Mouse (Mus musculus): ENCODE results near the gene Ptpdc1. TPM values are rescaled to one million over a fixed set of nuclear protein-coding genes. Genes with fewer than 3 reads are reported as not detected.

Ptpdc1 gene
- polyA plus RNA-seq, 1 experiment from 2014 or later = 17.2 TPM

DNA sequence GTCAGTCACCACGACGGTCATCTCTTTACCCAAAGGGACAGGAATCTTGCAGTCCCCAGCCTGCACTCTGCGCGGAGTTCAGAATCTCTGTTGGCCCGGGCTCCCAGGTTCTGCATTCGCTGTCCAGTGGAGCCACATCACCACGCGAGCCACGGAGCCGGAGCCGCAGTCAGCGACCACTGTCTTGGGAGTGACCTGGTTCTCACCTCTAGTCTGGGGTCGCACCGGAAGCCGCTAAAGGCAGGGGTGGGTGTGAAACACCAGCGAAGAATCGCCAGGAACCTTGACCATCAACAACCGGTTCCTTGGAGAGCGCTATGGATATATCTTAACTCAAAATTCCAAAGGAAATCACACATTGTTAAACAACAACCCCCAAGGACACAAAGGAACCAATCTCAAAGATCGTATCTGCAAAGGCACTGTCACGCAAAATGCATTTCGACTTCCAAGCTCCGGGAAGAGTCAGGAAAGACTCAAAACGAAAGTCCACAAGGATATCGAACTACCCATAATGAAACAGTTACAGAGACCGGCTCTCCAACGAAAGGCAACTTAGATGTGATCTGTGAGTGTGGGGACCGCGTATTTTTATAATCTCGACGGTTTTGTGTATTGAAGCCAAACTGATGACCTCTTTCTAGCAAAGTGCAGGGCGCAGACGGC lies 33.3 kb upstream of the Ptpdc1 start:
- no peak overlapping the region for H3K4me2 ChIP-seq
- H3K9ac ChIP-seq (ENCODE audit: low read length) = no peak overlapping the region
- H3K4me1 ChIP-seq (ENCODE audit: control insufficient read depth, insufficient read depth, low read length) = peaks cover 9% of the 10 kb centered on the region
- ATAC-seq (ENCODE audit: low FRiP score) = no peak
- H3K4me3 ChIP-seq (ENCODE audit: low read depth, low read length) = no peak overlapping the region
- no peaks in the 10 kb centered on the region for H3K36me3 ChIP-seq (ENCODE audit: control insufficient read depth, insufficient read depth, low read length)
- DNase-seq (ENCODE audit: low spot score, missing footprints) = peak; percentile 97
- H3K27me3 ChIP-seq (ENCODE audit: control insufficient read depth, insufficient read depth, low read length) = peaks cover 90% of the 10 kb centered on the region
- WGBS = 2% methylated on average over 33 of the region's 33 CpGs
- no peak overlapping the region for H3K27ac ChIP-seq (ENCODE audit: low read depth, low read length)
- no peaks in the 10 kb centered on the region for H3K9me3 ChIP-seq (ENCODE audit: control insufficient read depth, low read length)

DNA sequence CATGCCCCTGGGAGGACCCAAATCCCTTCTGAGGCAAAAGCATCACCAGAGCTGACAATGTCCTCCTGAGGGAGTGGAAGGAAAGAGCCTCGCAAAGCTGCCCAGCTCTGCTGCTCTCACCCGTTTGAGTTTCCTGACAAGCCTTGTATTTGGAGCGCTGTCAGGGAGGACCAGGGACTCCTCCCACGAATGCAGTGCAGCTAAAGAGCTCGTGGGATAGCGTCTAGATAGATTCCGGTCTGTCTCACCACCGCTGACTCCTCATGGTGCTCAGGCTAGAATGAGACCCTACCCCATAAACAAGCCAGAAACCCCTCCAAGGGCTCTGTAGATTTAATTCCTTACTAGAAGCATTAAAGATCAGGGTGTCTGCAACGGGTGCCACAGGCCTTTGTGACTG lies 32.3 kb upstream of the Ptpdc1 start:
- Histone ChIP-seq H3K9ac (ENCODE audit: low read length) (no peak overlapping the region), H3K36me3 (ENCODE audit: control insufficient read depth, insufficient read depth, low read length) (no peaks in the 10 kb centered on the region), H3K27ac (ENCODE audit: low read depth, low read length) (no peak overlapping the region), H3K4me3 (ENCODE audit: low read depth, low read length) (no peak overlapping the region), H3K4me1 (ENCODE audit: control insufficient read depth, insufficient read depth, low read length) (peaks cover 4% of the 10 kb centered on the region), H3K4me2 (no peak overlapping the region), H3K27me3 (ENCODE audit: control insufficient read depth, insufficient read depth, low read length) (peaks cover 81% of the 10 kb centered on the region), H3K9me3 (ENCODE audit: control insufficient read depth, low read length) (no peaks in the 10 kb centered on the region)
- DNase-seq (ENCODE audit: low spot score, missing footprints) = peak; percentile 90
- WGBS = under 1% methylated on average over 9 of the region's 9 CpGs
- ATAC-seq (ENCODE audit: low FRiP score) = no peak

DNA sequence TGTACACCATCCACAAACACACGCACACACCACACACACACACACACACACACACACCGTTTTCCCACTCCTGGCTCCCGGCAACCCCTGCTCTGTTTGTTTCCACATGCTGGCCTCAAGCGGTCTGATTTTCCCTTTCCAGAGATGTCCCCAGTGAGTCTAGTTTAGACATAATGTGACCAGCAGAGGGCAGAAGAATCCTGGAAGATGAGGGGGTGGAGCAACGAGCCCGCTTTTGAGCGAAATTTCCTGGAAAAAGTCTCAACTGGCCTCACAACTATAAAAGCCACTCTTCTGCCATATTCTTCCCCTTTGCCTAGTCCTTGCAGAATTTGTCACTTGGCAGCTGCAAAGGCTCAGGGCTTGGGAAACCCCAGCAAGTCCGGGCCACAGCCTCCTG lies 30.2 kb upstream of the Ptpdc1 start:
- Histone ChIP-seq H3K27me3 (ENCODE audit: control insufficient read depth, insufficient read depth, low read length) (peaks cover 59% of the 10 kb centered on the region), H3K9ac (ENCODE audit: low read length) (no peak overlapping the region), H3K4me2 (peak overlapping the region; percentile 16; the same call in 1 of the 2 replicates), H3K27ac (ENCODE audit: low read depth, low read length) (no peak overlapping the region), H3K4me1 (ENCODE audit: control insufficient read depth, insufficient read depth, low read length) (no peaks in the 10 kb centered on the region), H3K9me3 (ENCODE audit: control insufficient read depth, low read length) (no peaks in the 10 kb centered on the region), H3K4me3 (ENCODE audit: low read depth, low read length) (no peak overlapping the region), H3K36me3 (ENCODE audit: control insufficient read depth, insufficient read depth, low read length) (no peaks in the 10 kb centered on the region)
- ATAC-seq (ENCODE audit: low FRiP score) (peak; percentile 61), DNase-seq (ENCODE audit: low spot score, missing footprints) (peak; percentile 96)
- 4% methylated on average over 8 of the region's 8 CpGs for WGBS

DNA sequence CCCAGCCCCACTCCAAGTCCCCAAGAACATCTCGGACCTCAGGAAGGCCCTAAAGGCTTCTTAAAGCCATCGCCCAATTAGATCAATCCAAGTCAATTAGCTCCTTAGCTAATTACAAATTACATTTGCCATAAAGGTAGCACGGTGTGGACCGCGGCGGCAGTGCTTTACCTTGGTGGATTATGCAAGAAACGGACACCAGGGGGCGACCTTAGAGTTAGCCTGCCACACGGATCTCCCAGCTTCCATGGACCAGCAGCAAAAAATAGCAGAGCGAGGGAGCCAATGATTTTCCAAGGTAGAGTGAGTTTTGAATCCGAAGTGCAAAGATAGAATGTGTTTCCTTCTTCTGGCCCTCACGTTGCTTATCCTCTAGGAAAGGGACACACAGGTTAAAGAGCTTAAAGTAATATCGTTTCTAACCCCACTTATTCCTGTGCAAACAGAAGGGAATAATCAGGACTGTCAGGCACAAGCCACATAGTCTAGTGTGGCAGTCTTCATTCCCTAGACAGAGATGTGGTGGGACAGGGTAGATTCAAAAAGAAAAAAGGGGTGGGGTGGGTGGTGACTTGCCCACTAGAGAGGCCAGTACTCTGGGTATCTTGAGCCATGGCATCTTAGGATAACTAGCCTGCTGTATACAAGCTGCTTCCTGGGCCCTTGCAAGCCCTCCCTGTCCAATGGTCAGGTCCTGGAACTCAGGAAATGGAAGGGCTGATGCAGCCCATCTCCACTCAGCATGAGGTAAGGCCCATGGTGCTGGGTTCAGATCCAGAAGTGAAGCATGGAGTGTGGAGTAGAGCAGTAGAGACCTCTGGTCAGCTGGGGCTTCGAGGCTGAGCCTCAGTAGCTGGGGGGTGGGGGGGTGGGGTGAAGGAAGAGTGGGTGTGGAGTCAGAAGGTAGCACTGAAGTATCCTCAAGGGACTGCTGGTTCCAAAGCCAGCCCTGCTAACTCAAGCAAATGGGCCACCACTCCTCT lies 28.6 kb upstream of the Ptpdc1 start:
- Histone ChIP-seq H3K27ac (ENCODE audit: low read depth, low read length) (no peak overlapping the region), H3K27me3 (ENCODE audit: control insufficient read depth, insufficient read depth, low read length) (peaks cover 43% of the 10 kb centered on the region), H3K9ac (ENCODE audit: low read length) (no peak overlapping the region), H3K4me1 (ENCODE audit: control insufficient read depth, insufficient read depth, low read length) (no peaks in the 10 kb centered on the region), H3K36me3 (ENCODE audit: control insufficient read depth, insufficient read depth, low read length) (no peaks in the 10 kb centered on the region), H3K9me3 (ENCODE audit: control insufficient read depth, low read length) (no peaks in the 10 kb centered on the region), H3K4me3 (ENCODE audit: low read depth, low read length) (no peak overlapping the region), H3K4me2 (no peak overlapping the region)
- ATAC-seq (ENCODE audit: low FRiP score) (peak; percentile 74), DNase-seq (ENCODE audit: low spot score, missing footprints) (peak; percentile 97)
- 10% methylated on average over 14 of the region's 14 CpGs for WGBS

- Histone ChIP-seq H3K9me3 (ENCODE audit: control insufficient read depth, low read length) (no peaks in the 10 kb centered on the region), H3K36me3 (ENCODE audit: control insufficient read depth, insufficient read depth, low read length) (no peaks in the 10 kb centered on the region), H3K4me3 (ENCODE audit: low read depth, low read length) (no peak overlapping the region), H3K27me3 (ENCODE audit: control insufficient read depth, insufficient read depth, low read length) (peaks cover 17% of the 10 kb centered on the region), H3K4me1 (ENCODE audit: control insufficient read depth, insufficient read depth, low read length) (no peaks in the 10 kb centered on the region), H3K27ac (ENCODE audit: low read depth, low read length) (no peak overlapping the region), H3K9ac (ENCODE audit: low read length) (no peak overlapping the region), H3K4me2 (no peak overlapping the region)
- WGBS = 77% methylated on average over 6 of the region's 6 CpGs
- DNase-seq (ENCODE audit: low spot score, missing footprints) = peak; percentile 56
- ATAC-seq (ENCODE audit: low FRiP score) = no peak
Measured at GRCm38 (mm10) chr13:48651132-48652065, 25.9 kb upstream of the Ptpdc1 start.

DNA sequence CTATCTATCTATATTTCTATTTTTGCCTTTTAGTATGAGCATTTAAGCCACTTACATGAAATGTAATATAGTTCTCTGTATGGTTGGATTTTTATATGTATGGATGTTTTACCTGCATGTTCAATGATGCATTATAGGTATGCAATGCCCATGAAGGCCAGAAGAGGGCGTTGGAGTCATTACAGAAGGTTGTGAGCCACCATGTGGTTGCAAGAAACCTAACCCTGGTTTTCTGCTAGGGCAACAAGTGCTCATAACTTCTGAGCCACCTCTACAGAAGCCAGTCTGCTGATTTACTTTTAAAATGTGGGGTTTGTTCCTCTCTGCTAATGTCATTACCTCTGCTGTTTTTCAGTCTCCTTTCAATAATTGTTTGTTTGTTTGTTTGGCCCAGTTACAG lies 25.2 kb upstream of the Ptpdc1 start:
- H3K9ac ChIP-seq (ENCODE audit: low read length) = no peak overlapping the region
- no peak overlapping the region for H3K27ac ChIP-seq (ENCODE audit: low read depth, low read length)
- no peak for ATAC-seq (ENCODE audit: low FRiP score)
- no peak overlapping the region for H3K4me2 ChIP-seq
- peak; percentile 88 for DNase-seq (ENCODE audit: low spot score, missing footprints)
- H3K36me3 ChIP-seq (ENCODE audit: control insufficient read depth, insufficient read depth, low read length) = no peaks in the 10 kb centered on the region
- H3K27me3 ChIP-seq (ENCODE audit: control insufficient read depth, insufficient read depth, low read length) = peaks cover 10% of the 10 kb centered on the region; the same call in 1 of the 2 replicates
- H3K9me3 ChIP-seq (ENCODE audit: control insufficient read depth, low read length) = no peaks in the 10 kb centered on the region
- H3K4me3 ChIP-seq (ENCODE audit: low read depth, low read length) = no peak overlapping the region
- 0% methylated on average over 1 of the region's 1 CpGs for WGBS
- no peaks in the 10 kb centered on the region for H3K4me1 ChIP-seq (ENCODE audit: control insufficient read depth, insufficient read depth, low read length)

GRCm38 (mm10) chr13:48646696-48647095 lies 21.2 kb upstream of the Ptpdc1 start:
- WGBS = 90% methylated on average over 4 of the region's 4 CpGs
- no peak overlapping the region for H3K4me2 ChIP-seq
- H3K27ac ChIP-seq (ENCODE audit: low read depth, low read length) = no peak overlapping the region
- DNase-seq (ENCODE audit: low spot score, missing footprints) = peak; percentile 66
- H3K27me3 ChIP-seq (ENCODE audit: control insufficient read depth, insufficient read depth, low read length) = no peaks in the 10 kb centered on the region
- no peak for ATAC-seq (ENCODE audit: low FRiP score)
- H3K36me3 ChIP-seq (ENCODE audit: control insufficient read depth, insufficient read depth, low read length) = no peaks in the 10 kb centered on the region
- H3K9me3 ChIP-seq (ENCODE audit: control insufficient read depth, low read length) = no peaks in the 10 kb centered on the region
- H3K9ac ChIP-seq (ENCODE audit: low read length) = no peak overlapping the region
- no peak overlapping the region for H3K4me3 ChIP-seq (ENCODE audit: low read depth, low read length)
- no peaks in the 10 kb centered on the region for H3K4me1 ChIP-seq (ENCODE audit: control insufficient read depth, insufficient read depth, low read length)

GRCm38 (mm10) chr13:48643991-48644390 lies 18.5 kb upstream of the Ptpdc1 start:
- 94% methylated on average over 3 of the region's 3 CpGs for WGBS
- Histone ChIP-seq H3K36me3 (ENCODE audit: control insufficient read depth, insufficient read depth, low read length) (no peaks in the 10 kb centered on the region), H3K27ac (ENCODE audit: low read depth, low read length) (no peak overlapping the region), H3K4me2 (no peak overlapping the region), H3K9me3 (ENCODE audit: control insufficient read depth, low read length) (no peaks in the 10 kb centered on the region), H3K9ac (ENCODE audit: low read length) (no peak overlapping the region), H3K4me1 (ENCODE audit: control insufficient read depth, insufficient read depth, low read length) (no peaks in the 10 kb centered on the region), H3K4me3 (ENCODE audit: low read depth, low read length) (no peak overlapping the region), H3K27me3 (ENCODE audit: control insufficient read depth, insufficient read depth, low read length) (no peaks in the 10 kb centered on the region)
- DNase-seq (ENCODE audit: low spot score, missing footprints) (peak; percentile 17), ATAC-seq (ENCODE audit: low FRiP score) (no peak)

All from midbrain, embryonic 11.5 days (tissue).